Mouse (Mus musculus): ENCODE results near the gene Bfsp1. TPM values are rescaled to one million over a fixed set of nuclear protein-coding genes. Genes with fewer than 3 reads are reported as not detected.

The Bfsp1 gene
- total and polyA plus RNA-seq, 3 experiments: 0.25 to 0.27 (median 0.26) TPM

- Histone ChIP-seq H3K36me3 (ENCODE audit: control insufficient read depth, insufficient read depth, low read length) (no peaks in the 10 kb centered on the region), H3K79me2 (replicated peaks; ENCODE audit: control insufficient read depth, insufficient read depth, low read length) (no peaks in the 10 kb centered on the region), H3K4me1 (ENCODE audit: control insufficient read depth, insufficient read depth, low read length) (no peaks in the 10 kb centered on the region; the same call in 1 of the 2 replicates), H3K4me3 (no peak overlapping the region), H3K27me3 (ENCODE audit: control insufficient read depth, insufficient read depth, low read length) (no peaks in the 10 kb centered on the region), H3K27ac (no peak overlapping the region), H3K9ac (ENCODE audit: low read depth, low read length) (no peak overlapping the region)
- TF ChIP-seq POLR2A (IDR thresholded peaks at IDR 0.05; ENCODE audit: insufficient read depth, low read depth, low read length): no peak
- TF ChIP-seq CTCF (IDR thresholded peaks at IDR 0.05): no peak
- TF ChIP-seq EP300 (IDR thresholded peaks at IDR 0.05; ENCODE audit: insufficient read depth, low read depth, low read length): no peak
- DNase-seq: no peak
- intact Hi-C loops (cut with DNase I): no loop called here
- WGBS: 71% methylated on average over 5 of the region's 5 CpGs
Measured at GRCm38 (mm10) chr2:143789911-143790310, 73.1 kb downstream of the Bfsp1 start.

GRCm38 (mm10) chr2:143780310-143780709 lies 82.7 kb downstream of the Bfsp1 start:
- Histone ChIP-seq H3K4me3 (no peak overlapping the region), H3K36me3 (ENCODE audit: control insufficient read depth, insufficient read depth, low read length) (no peaks in the 10 kb centered on the region), H3K27ac (no peak overlapping the region), H3K9ac (ENCODE audit: low read depth, low read length) (no peak overlapping the region), H3K27me3 (ENCODE audit: control insufficient read depth, insufficient read depth, low read length) (no peaks in the 10 kb centered on the region), H3K79me2 (replicated peaks; ENCODE audit: control insufficient read depth, insufficient read depth, low read length) (no peaks in the 10 kb centered on the region), H3K4me1 (ENCODE audit: control insufficient read depth, insufficient read depth, low read length) (no peaks in the 10 kb centered on the region)
- WGBS: 71% methylated on average over 2 of the region's 2 CpGs
- TF ChIP-seq POLR2A (IDR thresholded peaks at IDR 0.05; ENCODE audit: insufficient read depth, low read depth, low read length) (no peak), CTCF (IDR thresholded peaks at IDR 0.05) (no peak), EP300 (IDR thresholded peaks at IDR 0.05; ENCODE audit: insufficient read depth, low read depth, low read length) (no peak)
- no peak for DNase-seq
- intact Hi-C loops (cut with DNase I): no loop called here

Other genes with a start within 250 kb of the Bfsp1 start
- gene Dstn, start 52.1 kb upstream of the Bfsp1 start, total RNA-seq (2021): 100 to 1,000 TPM; 163 to 166 TPM
- 54.8 and 85.7 TPM in 2 replicates for gene Dstn, start 52.1 kb upstream of the Bfsp1 start, polyA plus RNA-seq (2012; rRNA removed)
- gene Rrbp1, start 148.1 kb upstream of the Bfsp1 start, total RNA-seq (2021): 100 to 1,000 TPM; 106 to 117 TPM
- 47.2 and 65.1 TPM in 2 replicates for gene Rrbp1, start 148.1 kb upstream of the Bfsp1 start, polyA plus RNA-seq (2012; rRNA removed)
- gene Banf2, start 169.9 kb upstream of the Bfsp1 start, total RNA-seq (2021): not detected
- gene Banf2, start 169.9 kb upstream of the Bfsp1 start, polyA plus RNA-seq (2012; rRNA removed): not detected in 2 replicates

Data from heart, adult 2 months (tissue).